Mouse (Mus musculus): ENCODE measurements around the gene Car15. TPM values are rescaled to one million over a fixed set of nuclear protein-coding genes. Genes with fewer than 3 reads are reported as not detected.
A peak's percentile ranks its signal among the peaks of the same experiment; 100 is the strongest.

Gene Car15
- polyA plus RNA-seq, 1 experiment from 2014 or later, result 3.9 TPM

DNA sequence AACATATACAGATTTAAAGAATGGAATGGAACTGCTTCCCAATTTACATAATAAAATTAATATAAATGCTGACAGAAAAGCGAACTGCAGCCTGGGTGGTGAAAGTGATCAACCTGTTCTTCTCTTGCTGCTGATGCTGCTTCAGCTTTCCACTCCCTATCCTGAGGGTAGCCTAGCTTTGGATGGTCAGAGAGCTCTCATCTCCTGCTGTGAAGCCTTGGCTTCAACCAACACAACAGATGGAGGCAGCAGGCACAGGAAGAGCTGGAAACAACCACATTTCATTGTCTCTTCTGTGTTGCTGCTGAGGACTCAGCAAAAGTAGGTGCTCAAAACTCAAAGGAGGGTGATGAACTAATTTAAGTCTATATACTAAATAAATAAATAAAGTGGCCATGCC lies 13.7 kb upstream of the Car15 start:
- Histone ChIP-seq H3K27me3 (replicated peaks) (no peaks in the 10 kb centered on the region), H3K4me1 (peaks cover 4% of the 10 kb centered on the region; the same call in 1 of the 2 replicates), H3K4me2 (no peak overlapping the region), H3K9me3 (no peaks in the 10 kb centered on the region), H3K9ac (no peak overlapping the region), H3K36me3 (replicated peaks) (peaks cover 47% of the 10 kb centered on the region), H3K4me3 (no peak overlapping the region), H3K27ac (no peak overlapping the region)
- WGBS, result 93% methylated on average over 1 of the region's 1 CpGs
- no peak for ATAC-seq (replicated peaks)

DNA sequence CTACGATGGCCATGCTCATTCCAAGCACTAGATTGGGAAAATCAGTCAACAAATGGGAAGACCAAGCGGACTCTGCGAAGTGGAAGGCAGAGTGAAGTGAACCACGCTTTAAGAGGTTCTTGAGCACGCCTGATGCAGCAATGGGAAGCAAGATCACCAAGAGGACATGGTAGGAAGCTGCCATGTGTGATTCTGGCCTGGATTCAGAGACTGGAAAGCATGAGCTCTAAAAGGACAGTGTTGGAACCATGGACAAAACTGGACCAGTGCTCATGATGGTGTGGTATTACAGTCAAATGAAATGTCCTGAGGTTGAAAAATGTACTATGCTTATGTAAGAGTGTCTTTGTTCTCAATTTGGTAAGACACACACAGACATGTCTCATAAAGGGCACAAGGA lies 13.2 kb upstream of the Car15 start:
- Histone ChIP-seq H3K9ac (no peak overlapping the region), H3K4me2 (no peak overlapping the region), H3K36me3 (replicated peaks) (peaks cover 47% of the 10 kb centered on the region), H3K4me1 (peaks cover 4% of the 10 kb centered on the region; the same call in 1 of the 2 replicates), H3K4me3 (no peak overlapping the region), H3K27me3 (replicated peaks) (no peaks in the 10 kb centered on the region), H3K9me3 (no peaks in the 10 kb centered on the region), H3K27ac (no peak overlapping the region)
- no peak for ATAC-seq (replicated peaks)
- WGBS, result 96% methylated on average over 5 of the region's 5 CpGs

DNA sequence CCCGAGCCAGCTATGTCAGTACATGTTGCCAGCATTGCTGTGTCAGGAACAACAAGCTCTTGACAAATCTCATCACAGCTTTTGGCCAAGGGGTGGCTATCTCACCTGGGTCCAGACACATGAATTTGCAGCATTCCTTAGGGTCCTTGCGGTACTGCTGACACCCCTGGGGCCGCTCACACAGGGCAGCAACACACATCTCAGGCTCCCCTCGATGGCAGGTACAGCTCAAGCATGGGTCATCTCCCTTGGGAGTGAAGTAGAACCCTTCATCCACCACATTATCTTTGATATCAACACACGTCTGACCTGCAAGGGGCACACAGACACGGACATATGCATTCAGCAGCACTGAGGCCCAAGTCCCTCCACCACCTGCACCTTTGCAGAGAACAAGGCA lies 11.3 kb upstream of the Car15 start:
- Histone ChIP-seq H3K4me1 (peaks cover 4% of the 10 kb centered on the region; the same call in 1 of the 2 replicates), H3K9me3 (no peaks in the 10 kb centered on the region), H3K4me2 (no peak overlapping the region), H3K27ac (no peak overlapping the region), H3K27me3 (replicated peaks) (no peaks in the 10 kb centered on the region), H3K4me3 (no peak overlapping the region), H3K36me3 (replicated peaks) (peaks cover 50% of the 10 kb centered on the region), H3K9ac (no peak overlapping the region)
- 90% methylated on average over 6 of the region's 6 CpGs for WGBS
- 0 out of 2 replicates have a peak, but pooled peaks have one; percentile 58 for ATAC-seq (replicated peaks)

DNA sequence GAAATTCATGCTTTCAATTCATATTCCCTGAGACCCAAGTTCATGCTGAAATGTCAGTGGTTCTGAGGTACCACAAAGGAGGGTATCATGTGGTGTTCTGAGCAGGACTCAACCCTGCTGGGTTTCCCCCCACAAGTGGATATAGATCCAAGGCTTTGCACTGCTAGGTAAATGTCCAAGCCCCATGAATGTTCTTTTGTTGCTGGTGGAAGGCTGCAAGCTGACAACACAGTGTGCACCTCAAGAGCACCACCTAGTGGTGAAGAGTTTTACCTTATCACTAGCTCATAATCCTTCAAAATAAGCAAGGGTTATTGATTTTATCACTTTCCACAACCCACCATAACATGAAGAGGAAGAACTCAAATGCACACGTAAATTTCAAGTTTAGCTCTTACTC lies 10.8 kb upstream of the Car15 start:
- H3K4me3 ChIP-seq, result no peak overlapping the region
- H3K4me2 ChIP-seq, result no peak overlapping the region
- peaks cover 53% of the 10 kb centered on the region for H3K36me3 ChIP-seq (replicated peaks)
- peak; percentile 77 for ATAC-seq (replicated peaks)
- 20% methylated on average over 1 of the region's 1 CpGs for WGBS
- no peak overlapping the region for H3K9ac ChIP-seq
- peaks cover 4% of the 10 kb centered on the region; the same call in 1 of the 2 replicates for H3K4me1 ChIP-seq
- peak overlapping the region; percentile 67 for H3K27ac ChIP-seq
- H3K27me3 ChIP-seq (replicated peaks), result no peaks in the 10 kb centered on the region
- no peaks in the 10 kb centered on the region for H3K9me3 ChIP-seq

DNA sequence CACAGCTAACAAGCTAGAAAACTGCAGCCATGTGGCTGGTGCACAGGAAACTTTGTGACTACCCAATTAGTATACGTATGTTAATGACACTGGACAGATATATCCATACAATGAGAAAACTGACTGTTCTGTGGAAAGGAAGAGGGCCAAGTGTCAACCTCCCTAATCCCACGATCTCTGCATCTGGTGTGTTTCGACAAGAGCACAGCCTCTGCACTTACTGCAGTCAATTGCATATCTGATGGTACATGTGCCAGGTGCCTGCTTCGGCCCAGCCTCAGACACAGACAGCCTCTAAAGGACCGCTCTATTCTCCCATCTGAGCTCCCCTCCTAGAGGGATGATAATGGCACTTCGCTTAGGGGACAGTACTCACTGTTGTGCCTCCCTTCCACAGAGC lies 10.3 kb upstream of the Car15 start:
- Histone ChIP-seq H3K4me1 (peaks cover 4% of the 10 kb centered on the region; the same call in 1 of the 2 replicates), H3K4me2 (no peak overlapping the region), H3K27me3 (replicated peaks) (no peaks in the 10 kb centered on the region), H3K36me3 (replicated peaks) (peaks cover 54% of the 10 kb centered on the region), H3K27ac (peak overlapping the region; percentile 67), H3K9me3 (no peaks in the 10 kb centered on the region), H3K9ac (no peak overlapping the region), H3K4me3 (no peak overlapping the region)
- ATAC-seq (replicated peaks), result no peak
- WGBS, result 94% methylated on average over 6 of the region's 6 CpGs

DNA sequence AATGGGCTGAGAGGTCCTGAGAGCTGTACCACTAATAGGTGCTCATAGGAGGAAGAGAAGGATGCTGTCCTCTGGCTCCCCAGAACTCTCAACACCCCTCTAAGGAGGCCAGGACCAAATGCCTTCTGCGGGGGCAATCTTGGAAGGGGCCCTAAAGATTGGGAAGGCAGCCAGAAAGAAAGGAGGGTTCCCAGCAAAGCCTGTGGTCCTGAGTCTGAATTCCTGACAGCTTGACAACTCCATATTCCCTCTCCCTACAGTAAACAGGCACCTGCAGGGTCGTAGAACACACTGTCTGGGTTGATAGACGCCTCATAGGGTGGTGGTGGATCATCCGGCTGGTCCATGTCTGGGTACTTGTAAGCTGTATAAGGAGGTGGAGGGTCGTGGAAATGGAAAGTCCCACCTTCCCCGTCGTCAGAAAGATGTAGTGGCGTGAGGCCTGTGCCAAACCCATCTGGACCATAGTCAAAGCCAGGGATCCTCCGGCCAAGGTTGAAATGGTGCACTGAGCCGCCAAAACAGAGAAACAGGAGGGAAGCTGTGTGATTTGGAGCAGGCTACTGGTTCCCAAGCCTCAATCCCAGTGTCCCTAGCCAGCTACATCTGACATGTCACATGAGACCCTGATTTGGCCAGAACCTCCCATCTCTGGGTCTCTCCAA lies 5.7 kb upstream of the Car15 start:
- H3K9me3 ChIP-seq, result no peaks in the 10 kb centered on the region
- no peak overlapping the region for H3K9ac ChIP-seq
- no peak overlapping the region for H3K27ac ChIP-seq
- H3K4me3 ChIP-seq, result no peak overlapping the region
- no peak for ATAC-seq (replicated peaks)
- peaks cover 52% of the 10 kb centered on the region for H3K36me3 ChIP-seq (replicated peaks)
- no peaks in the 10 kb centered on the region for H3K27me3 ChIP-seq (replicated peaks)
- H3K4me2 ChIP-seq, result no peak overlapping the region
- 92% methylated on average over 10 of the region's 10 CpGs for WGBS
- H3K4me1 ChIP-seq, result peaks cover 3% of the 10 kb centered on the region; the same call in 1 of the 2 replicates

DNA sequence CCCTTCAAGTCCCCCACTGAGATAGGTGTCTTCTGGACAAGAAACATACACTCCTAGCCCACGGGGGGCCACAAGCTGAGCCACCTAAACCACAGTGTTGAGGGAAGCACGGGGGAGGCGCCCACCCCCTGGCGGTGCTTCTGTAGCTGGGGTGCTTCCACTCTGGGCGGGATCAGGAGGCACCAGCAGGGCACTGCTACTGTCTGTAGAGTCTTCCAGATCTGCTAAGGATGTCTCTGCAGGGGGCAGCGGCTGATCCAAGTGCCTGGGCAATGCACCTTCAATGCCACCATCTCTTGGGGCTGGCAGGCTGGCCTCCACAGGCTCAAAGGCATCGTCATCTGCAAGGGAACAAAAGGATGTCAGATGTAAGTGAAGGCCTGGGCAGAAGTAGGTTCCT lies 4.3 kb upstream of the Car15 start:
- no peaks in the 10 kb centered on the region for H3K4me1 ChIP-seq
- no peak for ATAC-seq (replicated peaks)
- no peak overlapping the region for H3K4me3 ChIP-seq
- 96% methylated on average over 7 of the region's 7 CpGs for WGBS
- H3K27ac ChIP-seq, result no peak overlapping the region
- H3K4me2 ChIP-seq, result no peak overlapping the region
- H3K9ac ChIP-seq, result no peak overlapping the region
- no peaks in the 10 kb centered on the region for H3K27me3 ChIP-seq (replicated peaks)
- no peaks in the 10 kb centered on the region for H3K9me3 ChIP-seq
- H3K36me3 ChIP-seq (replicated peaks), result peaks cover 47% of the 10 kb centered on the region

DNA sequence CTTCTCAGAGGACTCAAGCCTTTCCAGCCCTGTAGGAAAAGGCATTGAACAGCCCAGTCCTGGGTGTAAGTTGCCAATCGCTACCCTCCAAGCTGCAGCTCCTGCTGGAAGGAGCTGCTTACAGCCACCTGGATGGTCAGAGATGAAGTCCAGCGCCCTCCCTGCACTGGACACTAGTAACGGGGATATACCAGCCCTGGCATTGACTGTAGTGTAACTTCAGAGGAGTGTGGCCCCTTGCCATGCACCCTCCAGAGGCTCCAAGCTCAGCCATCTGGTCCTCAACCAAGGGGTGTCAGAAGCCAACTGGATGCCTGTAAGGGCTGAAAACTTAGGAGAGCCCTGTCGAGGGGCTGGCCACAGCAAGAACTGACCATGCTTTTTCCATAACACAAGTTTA lies 1.8 kb upstream of the Car15 start:
- Histone ChIP-seq H3K4me1 (peaks cover 7% of the 10 kb centered on the region; the same call in 1 of the 2 replicates), H3K27me3 (replicated peaks) (peaks cover 15% of the 10 kb centered on the region; the same call in 1 of the 2 replicates), H3K4me3 (no peak overlapping the region), H3K27ac (no peak overlapping the region), H3K9me3 (no peaks in the 10 kb centered on the region), H3K4me2 (no peak overlapping the region), H3K9ac (no peak overlapping the region), H3K36me3 (replicated peaks) (peaks cover 28% of the 10 kb centered on the region)
- WGBS, result 83% methylated on average over 4 of the region's 4 CpGs
- no peak for ATAC-seq (replicated peaks)

DNA sequence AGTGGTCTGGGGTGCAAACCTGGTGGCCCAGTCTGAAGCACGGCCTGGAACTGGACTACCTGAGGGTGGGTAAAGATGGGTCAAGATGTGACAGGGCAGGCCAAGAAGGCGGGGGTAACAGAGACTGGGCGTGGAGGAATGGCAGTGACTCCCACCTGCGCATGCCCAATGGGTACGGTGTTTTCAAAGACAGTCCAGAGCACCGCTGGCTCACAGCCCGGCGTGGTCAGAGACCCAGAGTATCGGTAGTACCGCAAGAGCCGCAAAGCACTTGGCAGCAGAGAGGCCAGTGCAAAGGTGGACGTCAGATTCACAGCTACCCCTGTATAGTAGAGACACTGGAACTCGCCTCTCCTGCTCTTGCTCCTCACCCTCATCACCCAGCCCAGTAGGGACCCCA lies 2.7 kb downstream of the Car15 start:
- ATAC-seq (replicated peaks), result no peak
- peaks cover 40% of the 10 kb centered on the region for H3K27me3 ChIP-seq (replicated peaks)
- no peaks in the 10 kb centered on the region for H3K9me3 ChIP-seq
- peaks cover 29% of the 10 kb centered on the region for H3K4me1 ChIP-seq
- no peak overlapping the region for H3K27ac ChIP-seq
- no peaks in the 10 kb centered on the region for H3K36me3 ChIP-seq (replicated peaks)
- 0 out of 2 replicates have a peak overlapping the region, but pooled peaks have one; percentile 8 for H3K4me2 ChIP-seq
- H3K9ac ChIP-seq, result no peak overlapping the region
- WGBS, result 66% methylated on average over 13 of the region's 13 CpGs
- no peak overlapping the region for H3K4me3 ChIP-seq

DNA sequence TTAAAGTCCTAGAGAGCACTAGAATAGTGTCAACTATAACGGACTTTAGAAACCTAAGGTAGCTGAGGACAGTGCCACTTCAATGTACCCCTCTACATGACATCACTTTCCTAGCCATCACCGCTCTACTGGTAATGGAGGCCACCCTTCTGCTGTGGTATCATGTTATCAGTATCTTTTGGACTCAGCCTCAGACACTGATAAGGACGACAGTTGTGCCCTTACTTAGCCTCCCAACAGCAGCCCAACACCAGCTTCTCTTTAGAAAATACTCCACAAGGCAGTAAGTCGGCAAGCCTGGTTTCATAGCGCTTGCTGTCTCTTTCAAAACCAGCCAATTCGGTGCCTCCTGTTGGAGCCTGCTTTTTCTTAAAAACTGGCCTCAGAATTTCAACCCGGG lies 3.6 kb downstream of the Car15 start:
- ATAC-seq (replicated peaks), result peak; percentile 13
- Histone ChIP-seq H3K27ac (peak overlapping the region; percentile 91), H3K4me1 (peaks cover 29% of the 10 kb centered on the region), H3K9me3 (no peaks in the 10 kb centered on the region), H3K4me3 (peak overlapping the region; percentile 72), H3K36me3 (replicated peaks) (no peaks in the 10 kb centered on the region), H3K4me2 (peak overlapping the region; percentile 92), H3K27me3 (replicated peaks) (peaks cover 41% of the 10 kb centered on the region), H3K9ac (peak overlapping the region; percentile 81; the same call in 1 of the 2 replicates)
- 42% methylated on average over 7 of the region's 7 CpGs for WGBS

DNA sequence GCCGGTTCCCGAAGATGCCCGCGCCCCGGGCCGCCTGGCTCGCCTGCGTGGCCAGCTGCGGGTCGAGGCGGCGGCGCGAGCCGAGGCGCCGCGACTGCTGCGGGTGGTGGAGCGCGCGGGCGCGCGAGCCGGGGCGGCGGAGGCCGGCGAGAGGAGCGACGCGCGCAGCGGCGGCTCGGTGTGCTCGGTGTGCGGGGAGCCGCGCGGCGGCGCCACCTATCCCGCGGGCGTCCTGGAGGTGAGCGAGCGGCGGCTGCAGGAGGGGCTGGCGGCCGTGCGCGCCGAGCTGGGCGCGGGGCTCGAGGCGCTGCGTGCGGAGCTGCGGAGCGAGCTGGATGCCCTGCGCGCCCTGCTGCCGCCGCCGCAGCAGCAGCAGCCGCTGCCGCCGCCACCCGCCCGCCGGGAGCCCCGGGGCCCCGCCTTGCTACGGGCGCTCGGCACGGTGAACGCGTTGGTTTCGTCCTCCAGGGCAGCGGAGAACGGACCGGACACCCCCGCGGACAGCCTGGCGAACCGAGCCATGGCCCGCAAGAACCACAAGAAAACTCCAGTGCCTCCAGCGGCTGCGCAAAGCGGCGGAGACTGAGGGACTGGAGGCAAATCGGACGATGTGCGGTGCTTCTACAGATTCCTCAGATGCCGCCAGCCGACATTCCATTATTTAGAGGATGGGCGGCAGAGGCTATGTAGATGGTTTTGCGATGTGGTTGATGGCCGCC lies 4.3 kb downstream of the Car15 start:
- ATAC-seq (replicated peaks), result peak; percentile 82
- H3K9me3 ChIP-seq, result no peaks in the 10 kb centered on the region
- H3K27me3 ChIP-seq (replicated peaks), result peaks cover 41% of the 10 kb centered on the region
- H3K36me3 ChIP-seq (replicated peaks), result no peaks in the 10 kb centered on the region
- H3K9ac ChIP-seq, result peak overlapping the region; percentile 81
- peak overlapping the region; percentile 72 for H3K4me3 ChIP-seq
- peak overlapping the region; percentile 92 for H3K4me2 ChIP-seq
- H3K4me1 ChIP-seq, result peaks cover 29% of the 10 kb centered on the region
- peak overlapping the region; percentile 91 for H3K27ac ChIP-seq
- under 1% methylated on average over 70 of the region's 103 CpGs for WGBS

DNA sequence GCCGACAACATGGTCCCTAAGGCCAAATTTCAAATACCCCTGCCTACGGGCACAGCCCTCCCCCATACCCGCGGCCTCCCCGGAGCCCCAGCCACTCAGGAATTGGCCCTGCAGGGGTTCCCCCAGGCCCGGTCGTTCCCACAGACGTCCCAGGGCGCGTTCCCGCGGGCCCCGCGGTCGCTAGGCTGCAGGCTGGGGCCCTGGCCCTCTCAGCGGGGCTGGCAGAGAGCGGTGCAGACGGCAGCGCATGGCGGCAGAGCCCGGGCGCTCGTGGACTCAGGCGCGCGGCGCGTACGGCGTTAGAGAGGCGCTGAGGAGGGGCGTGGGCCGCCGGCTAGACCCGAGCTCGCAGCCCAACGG lies 4.9 kb downstream of the Car15 start:
- Histone ChIP-seq H3K4me2 (peak overlapping the region; percentile 92), H3K4me3 (peak overlapping the region; percentile 72), H3K27me3 (replicated peaks) (peaks cover 41% of the 10 kb centered on the region), H3K4me1 (peaks cover 29% of the 10 kb centered on the region), H3K9ac (peak overlapping the region; percentile 81), H3K9me3 (no peaks in the 10 kb centered on the region), H3K36me3 (replicated peaks) (no peaks in the 10 kb centered on the region), H3K27ac (peak overlapping the region; percentile 91)
- under 1% methylated on average over 37 of the region's 37 CpGs for WGBS
- peak; percentile 80 for ATAC-seq (replicated peaks)

Measured in midbrain, embryonic 15.5 days (tissue).